Mouse (Mus musculus) telencephalon, adult 2 months (tissue): ENCODE measurements at regions not wholly inside any gene's neighbourhood (a gene's known extent, or its start where the extent isn't known, plus 50 kb on each side); places are given as distances from the start of the nearest gene placed in this dataset.
"Not testable (repeated sequence)": the region's sequence is repeated elsewhere in the genome, so short reads cannot be mapped to it uniquely, and the experiment has no call there.

ENCODE experiments used
- DNase-seq: peaks from one replicate; pipeline ENCODE4 v3.0.0-alpha.2; 2011; ENCODE audit warnings: low read depth, low spot score

DNA sequence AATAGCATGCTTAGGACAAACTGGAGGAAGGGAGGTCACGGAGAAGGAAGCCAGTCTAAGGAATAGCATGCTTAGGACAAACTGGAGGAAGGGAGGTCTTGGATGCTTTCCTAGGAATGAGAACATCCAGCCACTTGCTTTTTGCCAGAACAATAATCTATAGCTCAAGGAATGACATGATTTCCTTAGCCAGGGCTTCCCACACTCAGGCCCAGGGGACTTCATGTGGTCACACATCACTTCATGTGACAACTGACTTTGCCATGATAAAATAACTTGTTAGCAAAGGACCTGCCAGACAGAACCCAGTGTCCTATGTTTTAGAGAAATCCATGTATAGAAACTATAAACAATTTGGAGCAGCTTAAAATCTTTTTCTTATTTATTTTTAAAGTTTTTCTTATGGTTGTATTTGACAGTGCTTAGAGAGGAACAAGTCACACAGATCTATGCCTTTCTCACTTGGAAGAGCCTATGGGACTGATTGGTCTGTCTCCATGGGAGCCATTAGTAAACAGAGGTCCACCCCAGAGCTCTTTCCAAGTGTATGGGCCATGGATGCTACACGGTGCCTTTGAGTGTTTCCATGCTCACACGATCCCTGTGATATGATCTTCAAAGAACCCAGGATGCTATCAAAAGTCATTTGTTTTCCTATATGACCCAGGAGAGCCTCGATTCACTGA is 153.3 kb upstream of the Unc93a2 start:
- DNase-seq: no peak

DNA sequence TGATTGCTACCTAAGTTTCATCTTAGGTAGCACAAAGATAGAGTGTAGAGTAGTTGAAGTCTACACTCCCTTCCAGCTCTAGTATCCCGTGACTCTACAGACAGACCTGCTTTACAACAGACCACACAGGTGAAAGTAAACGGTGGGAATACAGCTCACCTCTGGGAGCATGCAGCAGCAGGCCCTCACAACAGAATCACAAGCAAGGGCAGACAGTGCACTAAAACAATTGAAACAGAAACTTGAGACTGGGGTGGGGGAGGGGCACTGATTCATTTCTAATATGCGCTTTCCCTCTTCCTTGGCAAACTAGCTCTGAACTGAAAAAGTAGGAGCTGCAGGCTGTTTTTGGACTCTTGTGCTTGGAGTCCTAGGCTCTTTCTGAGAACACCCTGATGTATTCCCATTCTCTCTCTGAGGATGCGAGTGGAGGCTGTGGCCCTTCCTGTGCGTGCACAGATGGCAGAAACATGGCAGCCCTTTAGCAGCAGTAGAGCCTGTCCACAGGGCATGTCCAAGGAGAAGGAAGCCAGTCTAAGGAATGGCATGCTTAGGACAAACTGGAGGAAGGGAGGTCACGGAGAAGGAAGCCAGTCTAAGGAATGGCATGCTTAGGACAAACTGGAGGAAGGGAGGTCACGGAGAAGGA is 152.5 kb upstream of the Unc93a2 start:
- DNase-seq: no peak

GRCm38 (mm10) chr17:7537210-7537609 is 151.9 kb upstream of the Unc93a2 start:
- no peak for DNase-seq

DNA sequence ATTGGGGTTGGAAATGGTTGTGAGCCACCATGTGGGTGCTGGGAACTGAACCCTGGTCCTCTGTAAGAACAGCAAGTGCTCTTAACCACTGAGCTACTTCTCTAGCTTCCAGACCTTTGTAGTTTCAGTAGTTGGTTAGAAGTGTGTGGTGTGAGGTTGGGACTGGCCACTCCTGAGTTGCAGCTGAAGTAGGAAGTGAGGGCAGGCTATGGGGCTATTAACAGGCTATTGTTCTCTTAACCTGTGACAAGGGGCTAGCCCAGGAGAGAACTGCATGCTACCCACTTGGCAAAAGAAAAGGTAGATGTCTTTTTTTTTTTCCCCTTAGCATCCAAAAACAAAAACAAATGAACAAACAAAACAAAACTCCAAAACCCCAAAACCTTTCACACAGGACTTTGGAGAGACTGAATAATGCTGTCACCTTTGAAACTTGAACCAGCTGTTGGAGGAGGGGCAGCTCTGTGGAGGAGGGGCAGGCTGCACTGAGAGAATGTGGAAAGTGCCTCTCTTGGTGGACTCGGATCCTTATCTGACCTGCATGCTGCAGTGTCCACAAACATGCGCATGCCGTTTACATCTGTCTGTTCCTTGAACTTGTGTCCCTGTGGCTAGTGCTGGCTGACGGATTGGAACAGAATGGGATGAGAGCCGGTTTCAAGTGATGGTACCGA is 149.3 kb upstream of the Unc93a2 start:
- no peak for DNase-seq

GRCm38 (mm10) chr17:7533552-7533951 is 148.3 kb upstream of the Unc93a2 start:
- no peak for DNase-seq

DNA sequence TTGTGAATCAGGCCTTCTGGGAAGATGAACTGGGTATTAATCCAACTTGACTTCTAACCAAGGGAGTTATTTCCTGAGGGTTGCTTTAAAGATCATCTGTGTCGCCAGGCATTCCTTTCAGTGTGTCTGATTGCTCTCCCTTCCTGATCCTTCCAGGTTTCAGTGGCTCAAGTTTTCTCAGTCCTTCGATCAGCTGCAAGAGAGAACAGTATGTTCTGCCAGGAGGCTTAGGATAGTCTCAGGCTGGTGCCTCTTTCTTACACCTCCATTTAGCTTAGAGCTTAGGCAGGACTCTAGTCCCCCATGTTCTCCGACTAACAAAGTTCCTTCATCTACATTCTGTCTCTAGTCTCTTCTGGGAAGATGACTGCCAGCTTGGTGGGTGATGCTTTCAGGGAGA is 147.4 kb upstream of the Unc93a2 start:
- no peak for DNase-seq

DNA sequence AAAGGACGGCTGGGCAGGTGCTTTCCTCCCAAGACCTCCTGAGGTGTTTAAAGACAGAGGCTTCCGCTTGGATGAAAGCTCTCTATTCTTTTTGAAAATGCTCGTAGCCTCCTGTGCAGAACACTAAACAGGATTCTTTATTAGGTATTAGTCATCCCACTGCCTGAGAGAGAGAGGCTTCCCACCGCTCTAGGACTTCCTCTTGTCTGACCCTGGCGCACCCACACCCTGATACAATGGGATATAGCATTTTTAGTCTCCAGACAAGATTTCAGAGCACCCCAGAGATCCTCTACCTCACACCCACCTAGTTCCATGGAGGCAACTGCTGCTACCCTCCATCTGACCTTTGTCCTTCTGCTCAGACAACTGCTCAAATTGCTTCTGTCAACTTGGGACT is 144.0 kb upstream of the Unc93a2 start:
- DNase-seq: no peak

DNA sequence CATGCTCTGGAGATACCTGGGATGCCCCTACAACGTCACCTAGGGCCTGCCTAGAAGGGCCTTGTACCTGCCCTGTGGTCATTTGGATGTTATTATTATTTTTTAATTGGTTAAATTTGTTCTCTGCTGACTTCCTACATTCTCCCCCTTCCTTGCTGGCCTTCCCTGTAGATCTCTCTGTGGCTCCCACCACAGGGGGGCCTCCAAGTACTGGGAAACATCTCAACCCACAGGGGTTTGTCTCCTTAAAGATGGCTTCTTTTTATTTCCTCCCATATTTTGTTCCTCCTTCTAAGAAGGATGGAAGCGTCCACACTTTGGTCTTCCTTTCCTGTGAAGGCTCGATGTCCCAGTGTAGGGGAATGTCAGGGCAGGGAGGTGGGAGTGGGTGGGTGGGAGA is 142.4 kb upstream of the Unc93a2 start:
- no peak for DNase-seq

GRCm38 (mm10) chr17:7524497-7524896 is 139.2 kb upstream of the Unc93a2 start:
- DNase-seq: not testable (repeated sequence)

GRCm38 (mm10) chr17:7521127-7521526 is 135.9 kb upstream of the Unc93a2 start:
- DNase-seq: no peak
